Mouse (Mus musculus) heart, postnatal 0 days (tissue): ENCODE measurements around the gene Tbc1d16. TPM values are rescaled to one million over a fixed set of nuclear protein-coding genes. Genes with fewer than 3 reads are reported as not detected.

Source experiments
- ATAC-seq: fragments of 200-750 bp; cut with Nextera tagmentation; 2 replicates; pipeline ENCODE4 v1.8.0; 2017; ENCODE audit warnings: low read depth, moderate number of reproducible peaks, moderate library complexity; ENCODE audit not compliant: insufficient read depth
- DNase-seq: peaks from one replicate; pipeline ENCODE4 v3.0.0-alpha.2; 2016; ENCODE audit warnings: low spot score
- H3K27ac ChIP-seq: fragments of 300-500 bp; sonication (generic); 2 replicates; pipeline ENCODE4 v1.5.1; 2014; ENCODE audit warnings: low read depth, mild to moderate bottlenecking
- H3K27me3 ChIP-seq: fragments of 300-500 bp; sonication (generic); 2 replicates; pipeline ENCODE4 v1.6.1; 2014; ENCODE audit warnings: low read length, mixed read lengths; ENCODE audit not compliant: control insufficient read depth, insufficient read depth
- H3K36me3 ChIP-seq: fragments of 300-500 bp; sonication (generic); replicated peaks from 2 replicates; pipeline ENCODE4 v1.6.1; 2014; ENCODE audit warnings: low read length, mixed read lengths; ENCODE audit not compliant: control insufficient read depth, insufficient read depth
- H3K4me1 ChIP-seq: fragments of 300-500 bp; sonication (generic); 2 replicates; pipeline ENCODE4 v1.6.1; 2014; ENCODE audit warnings: antibody characterized with exemption; ENCODE audit not compliant: control insufficient read depth, insufficient read depth
- H3K4me2 ChIP-seq: fragments of 300-500 bp; sonication (generic); 2 replicates; pipeline ENCODE4 v1.6.1; 2014; ENCODE audit warnings: low read depth, mild to moderate bottlenecking, low read length, moderate library complexity
- H3K4me3 ChIP-seq: fragments of 300-500 bp; sonication (generic); 2 replicates; pipeline ENCODE4 v1.5.1; 2014; ENCODE audit warnings: low read depth, low read length
- H3K9ac ChIP-seq: fragments of 300-500 bp; sonication (generic); replicated peaks from 2 replicates; pipeline ENCODE4 v1.6.1; 2014; ENCODE audit warnings: low read depth, low read length, mixed read lengths
- H3K9me3 ChIP-seq: fragments of 300-500 bp; sonication (generic); replicated peaks from 2 replicates; pipeline ENCODE4 v1.6.1; 2016; ENCODE audit warnings: low read length; ENCODE audit not compliant: control insufficient read depth
- CTCF ChIP-seq: IDR thresholded peaks from 2 replicates; pipeline ENCODE4 v1.5.1; 2016; ENCODE audit warnings: antibody characterized with exemption, control low read depth, low read depth
- EP300 ChIP-seq: IDR thresholded peaks from 2 replicates; pipeline ENCODE4 v1.6.1; 2016; ENCODE audit warnings: antibody characterized with exemption, low read depth
- WGBS: fragments of 180-500 bp; shearing (Covaris S2); extraction: QIAGEN DNeasy Blood & Tissue Kit; methylation state at CpG from one replicate; pipeline ENCODE4 v1.1.7; 2014; 5-methylcytosine and 5-hydroxymethylcytosine counted together
- polyA plus RNA-seq: library from polyadenylated mRNA; unstranded; fragments of >200 nt; fragmentation: Nextera tagmentation; extraction: Ambion mirVana; gene quantifications from 2 replicates; pipeline ENCODE4 v1.2.1, GENCODE M21; 2015
- total RNA-seq: library from RNA; depleted of rRNA; stranded (reverse); fragments of >200 nt; gene quantifications from 2 replicates; pipeline ENCODE4 v1.2.3, GENCODE M21; 2014; ENCODE audit warnings: low replicate concordance

The Tbc1d16 gene
- total and polyA plus RNA-seq, 2 experiments from 2014 or later = 12.9 to 50.8 TPM

GRCm38 (mm10) chr11:119210321-119211100, 17.8 kb downstream of the Tbc1d16 start:
- DNase-seq = peak; percentile 43
- TF ChIP-seq EP300 = no peak
- TF ChIP-seq CTCF = no peak
- Histone ChIP-seq H3K36me3 (peaks cover 9% of the 10 kb centered on the region), H3K4me3 (no peak overlapping the region), H3K9me3 (no peaks in the 10 kb centered on the region), H3K27ac (peak overlapping the region; percentile 30; the same call in 1 of the 2 replicates), H3K27me3 (no peaks in the 10 kb centered on the region), H3K4me2 (peak overlapping the region; percentile 27), H3K4me1 (peaks cover 44% of the 10 kb centered on the region), H3K9ac (no peak overlapping the region)
- peak; percentile 26; the same call in 1 of the 2 replicates for ATAC-seq
- 47% methylated on average over 32 of the region's 32 CpGs for WGBS

GRCm38 (mm10) chr11:119209371-119210025, 18.8 kb downstream of the Tbc1d16 start:
- no peak overlapping the region for H3K9ac ChIP-seq
- no peak for TF ChIP-seq EP300
- no peak for TF ChIP-seq CTCF
- peaks cover 35% of the 10 kb centered on the region for H3K4me1 ChIP-seq
- no peaks in the 10 kb centered on the region for H3K9me3 ChIP-seq
- H3K4me2 ChIP-seq = no peak overlapping the region
- H3K27me3 ChIP-seq = no peaks in the 10 kb centered on the region
- DNase-seq (no peak), ATAC-seq (peak; percentile 28; the same call in 1 of the 2 replicates)
- H3K27ac ChIP-seq = no peak overlapping the region
- 53% methylated on average over 10 of the region's 10 CpGs for WGBS
- H3K36me3 ChIP-seq = peaks cover 16% of the 10 kb centered on the region
- no peak overlapping the region for H3K4me3 ChIP-seq

- TF ChIP-seq EP300 = no peak
- no peak for TF ChIP-seq CTCF
- H3K4me3 ChIP-seq = no peak overlapping the region
- H3K27me3 ChIP-seq = no peaks in the 10 kb centered on the region
- DNase-seq (no peak), ATAC-seq (no peak)
- H3K9me3 ChIP-seq = no peaks in the 10 kb centered on the region
- H3K9ac ChIP-seq = no peak overlapping the region
- H3K27ac ChIP-seq = no peak overlapping the region
- H3K4me2 ChIP-seq = no peak overlapping the region
- peaks cover 18% of the 10 kb centered on the region for H3K36me3 ChIP-seq
- WGBS = 92% methylated on average over 20 of the region's 20 CpGs
- H3K4me1 ChIP-seq = peaks cover 31% of the 10 kb centered on the region
Observed at GRCm38 (mm10) chr11:119208870-119209370, 19.4 kb downstream of the Tbc1d16 start.

DNA sequence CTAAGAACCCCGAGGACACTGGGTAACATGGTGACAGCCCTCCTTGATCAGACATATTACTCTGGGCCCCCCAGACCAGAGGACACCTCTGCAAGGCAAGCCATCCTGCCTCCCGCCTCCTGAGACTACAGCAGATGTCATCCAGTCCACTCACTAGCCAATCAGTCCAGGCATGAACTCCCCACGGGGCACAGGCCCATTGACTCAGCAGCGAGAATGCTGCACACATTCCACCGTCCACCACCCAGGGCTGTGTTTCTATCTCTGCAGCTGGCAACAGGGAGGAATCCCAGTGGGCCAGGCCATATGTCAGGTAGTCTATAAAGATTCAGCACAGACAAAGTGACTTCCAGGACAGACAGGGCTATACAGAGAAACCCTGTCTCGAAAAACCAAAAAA, 20.3 kb downstream of the Tbc1d16 start:
- H3K27ac ChIP-seq = no peak overlapping the region
- H3K36me3 ChIP-seq = peaks cover 18% of the 10 kb centered on the region
- no peak overlapping the region for H3K4me2 ChIP-seq
- H3K9ac ChIP-seq = no peak overlapping the region
- TF ChIP-seq CTCF (no peak), EP300 (no peak)
- DNase-seq (no peak), ATAC-seq (no peak)
- no peak overlapping the region for H3K4me3 ChIP-seq
- H3K27me3 ChIP-seq = no peaks in the 10 kb centered on the region
- no peaks in the 10 kb centered on the region for H3K9me3 ChIP-seq
- H3K4me1 ChIP-seq = peaks cover 24% of the 10 kb centered on the region
- WGBS = 74% methylated on average over 6 of the region's 6 CpGs

DNA sequence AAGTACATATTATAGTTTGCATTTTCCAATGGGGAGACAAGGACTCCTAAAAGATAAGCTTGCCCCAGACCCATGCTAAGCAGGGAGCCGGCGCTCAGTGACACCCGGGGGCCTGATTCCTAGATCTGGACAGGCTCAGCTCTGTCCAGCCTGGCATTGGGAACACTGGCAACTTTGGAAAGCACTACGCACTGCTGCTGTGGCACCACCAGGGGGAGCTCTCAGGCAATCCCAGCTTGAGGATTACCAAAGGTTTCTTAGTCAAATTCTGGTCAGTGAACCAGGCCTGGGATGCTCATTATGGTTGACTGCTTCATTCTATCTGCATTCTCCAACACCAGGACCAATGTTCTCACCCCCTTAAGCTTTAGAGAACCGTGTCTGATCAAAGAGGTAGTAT, 21.7 kb downstream of the Tbc1d16 start:
- DNase-seq (peak; percentile 67), ATAC-seq (no peak)
- no peak overlapping the region for H3K4me2 ChIP-seq
- peaks cover 20% of the 10 kb centered on the region for H3K4me1 ChIP-seq
- no peaks in the 10 kb centered on the region for H3K9me3 ChIP-seq
- H3K9ac ChIP-seq = no peak overlapping the region
- H3K36me3 ChIP-seq = peaks cover 18% of the 10 kb centered on the region
- H3K4me3 ChIP-seq = no peak overlapping the region
- WGBS = 23% methylated on average over 5 of the region's 5 CpGs
- TF ChIP-seq EP300 (no peak), CTCF (peak; percentile 91)
- no peaks in the 10 kb centered on the region for H3K27me3 ChIP-seq
- no peak overlapping the region for H3K27ac ChIP-seq
